In genomic region chr1:133857781-133858180, GRCm38 (mm10) we compare ENCODE assay signal across 16 mouse cellular contexts. TPM values are rescaled to one million over a fixed set of nuclear protein-coding genes. Genes with fewer than 3 reads are reported as not detected.
"Had no signal": no experiment of that assay in that cellular context is flagged by ENCODE, and none has a peak within 500 bp of the region (broad histone marks: within the 10 kb centered on the region; RNA-seq: fewer than 3 reads in every experiment).

No protein-coding gene starts in this region.

- H3K9me3 ChIP-seq: neural tube, embryonic 15.5 days; stomach, embryonic 15.5 days had no signal

- H3K4me2 ChIP-seq: neural tube, embryonic 15.5 days; stomach, embryonic 15.5 days had no signal

- H3K36me3 ChIP-seq: neural tube, embryonic 15.5 days; stomach, embryonic 15.5 days had no signal

- H3K4me3 ChIP-seq: neural tube, embryonic 15.5 days; stomach, embryonic 15.5 days had no signal

- H3K27me3 ChIP-seq: neural tube, embryonic 15.5 days; stomach, embryonic 15.5 days had no signal

- H3K9ac ChIP-seq: neural tube, embryonic 15.5 days; stomach, embryonic 15.5 days had no signal

- H3K27ac ChIP-seq: neural tube, embryonic 15.5 days; stomach, embryonic 15.5 days; stomach, postnatal 0 days had no signal

- DNase-seq: retina, postnatal 1 day; right cerebral cortex, adult 18-20 months; right cerebral cortex, postnatal 14 days; right cerebral cortex, postnatal 25 days; right cerebral cortex, postnatal 4 days; spleen, adult 18-20 months; thymus, adult 18-20 months; thymus, adult 2 months; thymus, postnatal 14 days; thymus, postnatal 25 days; thymus, postnatal 36 days; thymus, postnatal 4 days had no signal

RNA-seq across cellular contexts. Expression of gene Optc, which starts 50.0 kb away (rescaled TPM):
- total RNA-seq: neutrophil, adult 5-6 weeks had no signal
